Mouse (Mus musculus) T-helper 2 cell (primary cell): ENCODE measurements around the gene Ankrd34a.
"Not testable (repeated sequence)": the region's sequence is repeated elsewhere in the genome, so short reads cannot be mapped to it uniquely, and the experiment has no call there.

Source experiments
- in situ Hi-C: fragments of 300-600 bp; cut with MboI, MseI; formaldehyde crosslinking; loops from one replicate; pipeline ENCODE4 v1.15.1; 2025; ENCODE audit warnings: high pct_unique_total_duplicates

The Ankrd34a gene

GRCm38 (mm10) chr3:96579885-96580454, 16.5 kb upstream of the Ankrd34a start:
- in situ Hi-C loops: loop anchor here (5.0 kb wide), 1 partner anchor 38 kb away; no protein-coding TSS in a partner anchor

GRCm38 (mm10) chr3:96581141-96581540, 15.3 kb upstream of the Ankrd34a start:
- in situ Hi-C loops: loop anchor here (5.0 kb wide), 1 partner anchor 39 kb away; no protein-coding TSS in a partner anchor

GRCm38 (mm10) chr3:96581771-96582515, 14.5 kb upstream of the Ankrd34a start:
- in situ Hi-C loops: loop anchor here (5.0 kb wide), 1 partner anchor 40 kb away; no protein-coding TSS in a partner anchor

- in situ Hi-C loops: loop anchor here (5.0 kb wide), 1 partner anchor 41 kb away; no protein-coding TSS in a partner anchor
Observed at GRCm38 (mm10) chr3:96583386-96583785, 13.1 kb upstream of the Ankrd34a start.

GRCm38 (mm10) chr3:96590657-96591056, 5.8 kb upstream of the Ankrd34a start:
- in situ Hi-C loops: no loop called here

GRCm38 (mm10) chr3:96593374-96593773, 3.1 kb upstream of the Ankrd34a start:
- in situ Hi-C loops: no loop called here

- in situ Hi-C loops: no loop called here
Observed at GRCm38 (mm10) chr3:96593790-96594560, 2.5 kb upstream of the Ankrd34a start, which contains the start of gene Polr3gl. Gene Polr3gl, minus strand, starts transcription at chr3:96594181.

- in situ Hi-C loops: no loop called here
Observed at GRCm38 (mm10) chr3:96594851-96595250, 1.6 kb upstream of the Ankrd34a start.

GRCm38 (mm10) chr3:96595661-96596060, 775 bp upstream of the Ankrd34a start:
- in situ Hi-C loops: no loop called here

GRCm38 (mm10) chr3:96596855-96597254, 419 bp downstream of the Ankrd34a start:
- in situ Hi-C loops: no loop called here

- in situ Hi-C loops: no loop called here
Observed at GRCm38 (mm10) chr3:96597435-96597891, 1.0 kb downstream of the Ankrd34a start.

GRCm38 (mm10) chr3:96598156-96599068, 2.0 kb downstream of the Ankrd34a start:
- in situ Hi-C loops: no loop called here

- in situ Hi-C loops: no loop called here
Observed at GRCm38 (mm10) chr3:96599069-96599393, 2.6 kb downstream of the Ankrd34a start.

- in situ Hi-C loops: no loop called here
Observed at GRCm38 (mm10) chr3:96599411-96599810, 3.0 kb downstream of the Ankrd34a start.

- in situ Hi-C loops: no loop called here
Observed at GRCm38 (mm10) chr3:96600639-96601250, 4.3 kb downstream of the Ankrd34a start, which contains the start of gene Lix1l. Gene Lix1l, plus strand, starts transcription at chr3:96601149.

GRCm38 (mm10) chr3:96601251-96601787, 4.9 kb downstream of the Ankrd34a start:
- in situ Hi-C loops: no loop called here

GRCm38 (mm10) chr3:96601941-96602703, 5.7 kb downstream of the Ankrd34a start:
- in situ Hi-C loops: no loop called here

- in situ Hi-C loops: no loop called here
Observed at GRCm38 (mm10) chr3:96602704-96603084, 6.3 kb downstream of the Ankrd34a start.

- in situ Hi-C loops: no loop called here
Observed at GRCm38 (mm10) chr3:96603311-96603710, 6.9 kb downstream of the Ankrd34a start.

- in situ Hi-C loops: not testable (repeated sequence)
Observed at GRCm38 (mm10) chr3:96606007-96606406, 9.6 kb downstream of the Ankrd34a start.
